Mouse (Mus musculus) limb, embryonic 14.5 days (tissue): Measurements from ENCODE around the gene Kif2c. TPM values are rescaled to one million over a fixed set of nuclear protein-coding genes. Genes with fewer than 3 reads are reported as not detected.

Source experiments
- ATAC-seq: fragments of 200-750 bp; cut with Nextera tagmentation; 2 replicates; pipeline ENCODE4 v1.8.0; 2017; ENCODE audit warnings: low read depth, moderate number of reproducible peaks, moderate TSS enrichment; ENCODE audit not compliant: low FRiP score
- DNase-seq: peaks from one replicate; pipeline ENCODE4 v3.0.0-alpha.2; 2015; ENCODE audit warnings: low spot score
- H3K27ac ChIP-seq: fragments of 300-500 bp; sonication (generic); replicated peaks from 2 replicates; pipeline ENCODE4 v1.5.1; 2014; ENCODE audit warnings: low read depth, mild to moderate bottlenecking, low read length, moderate library complexity, mixed read lengths
- H3K27me3 ChIP-seq: fragments of 300-500 bp; sonication (generic); 2 replicates; pipeline ENCODE4 v1.6.1; 2014; ENCODE audit warnings: low read length, mixed read lengths; ENCODE audit not compliant: control insufficient read depth, insufficient read depth
- H3K36me3 ChIP-seq: fragments of 300-500 bp; sonication (generic); 2 replicates; pipeline ENCODE4 v1.6.1; 2014; ENCODE audit warnings: mild to moderate bottlenecking, low read length, moderate library complexity, mixed read lengths; ENCODE audit not compliant: control insufficient read depth, insufficient read depth
- H3K4me1 ChIP-seq: fragments of 300-500 bp; sonication (generic); 2 replicates; pipeline ENCODE4 v1.6.1; 2014; ENCODE audit warnings: antibody characterized with exemption, low read length, mixed read lengths; ENCODE audit not compliant: control insufficient read depth, insufficient read depth
- H3K4me2 ChIP-seq: fragments of 300-500 bp; sonication (generic); replicated peaks from 2 replicates; pipeline ENCODE4 v1.6.1; 2014; ENCODE audit warnings: low read depth, mild to moderate bottlenecking, low read length, moderate library complexity; ENCODE audit not compliant: severe bottlenecking
- H3K4me3 ChIP-seq: fragments of 300-500 bp; sonication (generic); replicated peaks from 2 replicates; pipeline ENCODE4 v1.5.1; 2014; ENCODE audit warnings: low read length
- H3K9ac ChIP-seq: fragments of 300-500 bp; sonication (generic); 2 replicates; pipeline ENCODE4 v1.6.1; 2014; ENCODE audit warnings: mild to moderate bottlenecking, low read depth, low read length, moderate library complexity; ENCODE audit not compliant: severe bottlenecking
- H3K9me3 ChIP-seq: fragments of 300-500 bp; sonication (generic); 2 replicates; pipeline ENCODE4 v1.6.1; 2016; ENCODE audit warnings: low read length; ENCODE audit not compliant: control insufficient read depth
- POLR2A ChIP-seq: fragments of 200-500 bp; IDR thresholded peaks from 2 replicates; pipeline ENCODE4 v1.8.0; 2012; ENCODE audit warnings: inconsistent platforms, mild to moderate bottlenecking, moderate library complexity, borderline replicate concordance; ENCODE audit not compliant: insufficient read depth, insufficient read length; ENCODE audit errors: extremely low read depth
- WGBS: fragments of 180-500 bp; shearing (Covaris S2); extraction: QIAGEN DNeasy Blood & Tissue Kit; methylation state at CpG from one replicate; pipeline ENCODE4 v1.1.7; 2014; 5-methylcytosine and 5-hydroxymethylcytosine counted together
- microRNA-seq: library from miRNA; unstranded; fragments of <30 nt; microRNA quantifications from one replicate; pipeline ENCODE4, GENCODE M21; 2016
- polyA plus RNA-seq, 2 experiments: library from polyadenylated mRNA; depleted of rRNA in 1 of 2; stranded (reverse) in 1 of 2; unstranded in 1 of 2; fragments of >200 nt; fragmentation: Nextera tagmentation in 1 of 2; extraction: Ambion mirVana in 1 of 2; gene quantifications; 2 replicates each; pipeline versions ENCODE4 v1.2.1 to v1.2.3; 2012 to 2014

The Kif2c gene
- polyA plus RNA-seq, 2 experiments = 36.9 to 43.3 TPM

DNA sequence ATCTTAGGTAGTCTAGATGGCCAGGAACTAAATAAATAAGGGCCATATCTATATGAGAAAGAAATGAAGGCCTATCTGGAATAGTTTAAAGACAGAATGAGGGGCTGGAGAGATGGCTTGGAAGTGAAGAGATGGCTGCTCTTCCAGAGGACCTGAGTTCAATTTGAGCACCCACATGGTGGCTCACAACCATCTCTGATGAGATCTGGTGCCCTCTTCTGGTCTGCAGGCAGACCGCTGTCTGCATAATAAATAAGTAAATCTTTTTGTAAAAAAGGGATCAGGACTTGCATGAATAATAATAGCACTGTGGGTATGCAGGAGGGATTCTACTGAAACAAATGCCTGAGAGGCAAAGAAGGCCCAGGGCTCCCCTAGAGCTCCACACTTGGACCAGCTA lies 69.2 kb downstream of the Kif2c start:
- no peaks in the 10 kb centered on the region for H3K9me3 ChIP-seq
- H3K9ac ChIP-seq = no peak overlapping the region
- DNase-seq (no peak), ATAC-seq (no peak)
- peaks cover 54% of the 10 kb centered on the region for H3K36me3 ChIP-seq
- WGBS = 79% methylated on average over 1 of the region's 1 CpGs
- H3K4me1 ChIP-seq = no peaks in the 10 kb centered on the region
- no peak for TF ChIP-seq POLR2A
- no peak overlapping the region for H3K4me2 ChIP-seq
- H3K27ac ChIP-seq = no peak overlapping the region
- no peaks in the 10 kb centered on the region for H3K27me3 ChIP-seq
- H3K4me3 ChIP-seq = no peak overlapping the region

DNA sequence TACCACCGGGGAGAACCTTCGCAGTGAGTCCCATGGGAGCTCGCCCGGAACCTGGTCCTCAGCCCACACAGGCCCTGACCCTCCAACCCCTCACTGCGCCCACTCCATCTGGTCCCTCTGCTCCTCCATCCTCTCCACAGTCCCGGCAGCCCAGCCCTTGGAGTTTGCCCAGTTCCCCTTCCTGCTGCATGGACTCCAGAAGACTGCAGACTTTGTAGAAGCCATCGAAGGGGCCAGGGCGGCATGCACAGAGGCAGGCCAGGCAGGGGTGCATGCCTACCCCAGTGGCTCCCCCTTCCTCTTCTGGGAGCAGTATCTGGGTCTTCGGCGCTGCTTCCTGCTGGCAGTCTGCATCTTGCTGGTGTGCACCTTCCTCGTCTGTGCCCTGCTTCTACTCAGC lies 71.5 kb downstream of the Kif2c start:
- Histone ChIP-seq H3K9me3 (no peaks in the 10 kb centered on the region), H3K4me2 (no peak overlapping the region), H3K9ac (no peak overlapping the region), H3K4me3 (no peak overlapping the region), H3K27me3 (no peaks in the 10 kb centered on the region), H3K4me1 (no peaks in the 10 kb centered on the region), H3K27ac (no peak overlapping the region), H3K36me3 (peaks cover 56% of the 10 kb centered on the region)
- DNase-seq (no peak), ATAC-seq (no peak)
- 94% methylated on average over 10 of the region's 11 CpGs for WGBS
- no peak for TF ChIP-seq POLR2A

DNA sequence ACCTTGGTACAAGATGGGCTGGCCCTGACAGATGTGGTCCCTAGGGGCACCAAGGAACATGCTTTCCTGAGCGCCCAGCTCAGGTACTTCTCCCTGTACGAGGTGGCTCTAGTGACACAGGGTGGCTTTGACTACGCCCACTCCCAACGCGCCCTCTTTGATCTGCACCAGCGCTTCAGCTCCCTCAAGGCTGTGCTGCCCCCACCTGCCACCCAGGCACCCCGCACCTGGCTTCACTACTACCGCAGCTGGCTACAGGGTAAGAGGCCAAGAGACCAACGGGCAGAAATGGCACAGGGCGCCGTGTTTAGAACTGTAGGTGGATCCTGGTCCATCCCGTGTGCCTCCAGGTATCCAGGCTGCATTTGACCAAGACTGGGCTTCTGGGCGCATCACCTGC lies 72.2 kb downstream of the Kif2c start:
- ATAC-seq (no peak), DNase-seq (no peak)
- no peak overlapping the region for H3K4me3 ChIP-seq
- H3K9me3 ChIP-seq = no peaks in the 10 kb centered on the region
- WGBS = 87% methylated on average over 13 of the region's 13 CpGs
- no peak for TF ChIP-seq POLR2A
- no peak overlapping the region for H3K9ac ChIP-seq
- no peak overlapping the region for H3K4me2 ChIP-seq
- H3K4me1 ChIP-seq = no peaks in the 10 kb centered on the region
- no peaks in the 10 kb centered on the region for H3K27me3 ChIP-seq
- peaks cover 54% of the 10 kb centered on the region for H3K36me3 ChIP-seq
- no peak overlapping the region for H3K27ac ChIP-seq

Small RNA genes lying within 50 kb of the gene (microRNA-seq; reads per million reads assigned to microRNA genes)
- not detected for gene Gm22398

Other genes starting within 250 kb of the Kif2c start
- gene Urod, start 188.2 kb downstream of the Kif2c start, polyA plus RNA-seq (2012; rRNA removed) = 78.5 and 92.3 TPM in 2 replicates
- 79.2 and 96.1 TPM in 2 replicates for gene Urod, start 188.2 kb downstream of the Kif2c start, polyA plus RNA-seq (2014; fragmentation: Nextera tagmentation; extraction: Ambion mirVana)
- gene Hectd3, start 187.3 kb downstream of the Kif2c start, polyA plus RNA-seq (2012; rRNA removed) = 24.6 and 35.4 TPM in 2 replicates
- gene Hectd3, start 187.3 kb downstream of the Kif2c start, polyA plus RNA-seq (2014; fragmentation: Nextera tagmentation; extraction: Ambion mirVana) = 11.1 and 11.2 TPM in 2 replicates
- gene Eif2b3, start 163.2 kb downstream of the Kif2c start, polyA plus RNA-seq (2012; rRNA removed) = 20.7 and 30.0 TPM in 2 replicates
- 45.0 and 48.2 TPM in 2 replicates for gene Eif2b3, start 163.2 kb downstream of the Kif2c start, polyA plus RNA-seq (2014; fragmentation: Nextera tagmentation; extraction: Ambion mirVana)
- gene Ptch2, start 86.6 kb downstream of the Kif2c start, polyA plus RNA-seq (2012; rRNA removed) = 24.0 and 37.5 TPM in 2 replicates
- gene Ptch2, start 86.6 kb downstream of the Kif2c start, polyA plus RNA-seq (2014; fragmentation: Nextera tagmentation; extraction: Ambion mirVana) = 11.2 and 11.4 TPM in 2 replicates
- gene Btbd19, start 56.9 kb downstream of the Kif2c start, polyA plus RNA-seq (2012; rRNA removed) = 16.0 and 23.0 TPM in 2 replicates
- 5.0 and 6.2 TPM in 2 replicates for gene Btbd19, start 56.9 kb downstream of the Kif2c start, polyA plus RNA-seq (2014; fragmentation: Nextera tagmentation; extraction: Ambion mirVana)
- gene Tctex1d4, start 55.8 kb downstream of the Kif2c start, polyA plus RNA-seq (2012; rRNA removed) = 0.10 and 0.14 TPM in 2 replicates
- gene Tctex1d4, start 55.8 kb downstream of the Kif2c start, polyA plus RNA-seq (2014; fragmentation: Nextera tagmentation; extraction: Ambion mirVana) = not detected in 2 replicates
- 7.3 and 8.9 TPM in 2 replicates for gene Plk3, start 48.7 kb downstream of the Kif2c start, polyA plus RNA-seq (2012; rRNA removed)
- 4.7 and 5.8 TPM in 2 replicates for gene Plk3, start 48.7 kb downstream of the Kif2c start, polyA plus RNA-seq (2014; fragmentation: Nextera tagmentation; extraction: Ambion mirVana)
- 1,144 and 1,706 TPM in 2 replicates for gene Rps8, start 26.4 kb downstream of the Kif2c start, polyA plus RNA-seq (2012; rRNA removed)
- gene Rps8, start 26.4 kb downstream of the Kif2c start, polyA plus RNA-seq (2014; fragmentation: Nextera tagmentation; extraction: Ambion mirVana) = 1,276 and 1,329 TPM in 2 replicates
- gene Tmem53, start 69.3 kb upstream of the Kif2c start, polyA plus RNA-seq (2012; rRNA removed) = 7.7 and 11.2 TPM in 2 replicates
- 10.5 and 12.0 TPM in 2 replicates for gene Tmem53, start 69.3 kb upstream of the Kif2c start, polyA plus RNA-seq (2014; fragmentation: Nextera tagmentation; extraction: Ambion mirVana)
- 1.4 and 1.9 TPM in 2 replicates for gene Armh1, start 69.5 kb upstream of the Kif2c start, polyA plus RNA-seq (2012; rRNA removed)
- gene Armh1, start 69.5 kb upstream of the Kif2c start, polyA plus RNA-seq (2014; fragmentation: Nextera tagmentation; extraction: Ambion mirVana) = 0.40 and 1.3 TPM in 2 replicates